Mouse (Mus musculus): ENCODE results near the gene Tceal7.

DNA sequence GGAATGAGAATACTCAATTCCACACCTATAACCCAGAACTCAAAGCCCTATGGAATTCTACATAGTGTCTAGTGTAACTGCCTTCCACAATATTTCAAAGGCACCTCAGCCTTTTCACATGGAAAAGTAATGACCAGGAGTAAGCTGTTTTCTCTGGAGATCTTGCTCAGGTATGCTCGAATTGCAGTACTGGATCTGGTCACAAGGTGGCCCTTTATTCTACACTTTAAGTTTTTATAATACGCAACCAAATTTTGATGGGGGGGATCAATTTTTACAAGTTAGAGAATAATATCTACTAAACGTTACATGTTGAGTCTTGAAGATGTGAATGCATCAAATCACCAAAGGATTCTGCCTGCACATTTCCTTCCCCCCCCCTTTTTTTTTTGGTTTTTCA lies 23.5 kb downstream of the Tceal7 start:
- TF ChIP-seq EP300 (IDR thresholded peaks at IDR 0.05; ENCODE audit: low read depth), result no peak
- peak; percentile 58 for TF ChIP-seq CTCF (IDR thresholded peaks at IDR 0.05; ENCODE audit: low read depth)

Measured in liver, postnatal 0 days (tissue).